Mouse (Mus musculus) layer of hippocampus, postnatal 10 days (tissue): ENCODE measurements at regions not wholly inside any gene's neighbourhood (a gene's known extent, or its start where the extent isn't known, plus 50 kb on each side); places are given as distances from the start of the nearest gene placed in this dataset.
"Not testable (repeated sequence)": the region's sequence is repeated elsewhere in the genome, so short reads cannot be mapped to it uniquely, and the experiment has no call there.

Experiments
- DNase-seq, 2 experiments: peaks; one replicate each; pipeline ENCODE4 v3.0.0; 2021; ENCODE audit warnings: low spot score in 2 of 2

DNA sequence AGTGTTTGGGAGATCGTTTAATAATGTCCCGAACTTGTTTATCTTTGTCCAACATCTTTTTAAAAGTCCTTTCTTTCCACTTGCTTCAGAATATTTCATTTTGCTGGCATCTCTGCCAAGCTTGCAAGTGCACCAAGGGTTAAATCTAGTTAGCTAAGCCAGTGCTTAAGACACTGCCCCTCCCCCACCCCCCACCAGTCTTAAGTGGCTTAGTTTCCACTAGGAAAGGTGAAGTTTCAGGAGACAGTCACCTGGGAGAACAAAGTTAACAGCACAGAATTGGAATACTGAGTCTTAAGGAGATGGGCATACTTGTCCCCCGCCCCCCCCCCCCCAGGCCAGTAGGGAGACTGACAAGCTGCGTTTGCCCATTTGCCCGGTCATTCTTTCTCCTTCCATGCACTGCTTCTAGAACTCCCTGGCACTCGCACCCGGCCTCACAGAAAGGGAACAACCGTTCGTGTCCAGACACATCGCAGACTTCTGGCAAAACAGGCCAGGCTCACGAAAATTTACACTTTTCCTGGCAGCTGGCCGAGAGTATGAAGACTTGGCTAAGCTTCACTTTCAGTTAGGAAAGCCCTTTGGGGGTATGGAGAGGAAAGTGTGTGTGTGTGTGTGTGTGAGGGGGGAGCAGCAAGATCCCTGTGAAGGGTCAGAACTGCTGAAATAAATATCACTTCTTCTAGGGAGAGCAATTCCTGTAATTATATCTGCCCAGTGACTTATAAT is 219.2 kb downstream of the Bcl11a start:
- no peak for DNase-seq

DNA sequence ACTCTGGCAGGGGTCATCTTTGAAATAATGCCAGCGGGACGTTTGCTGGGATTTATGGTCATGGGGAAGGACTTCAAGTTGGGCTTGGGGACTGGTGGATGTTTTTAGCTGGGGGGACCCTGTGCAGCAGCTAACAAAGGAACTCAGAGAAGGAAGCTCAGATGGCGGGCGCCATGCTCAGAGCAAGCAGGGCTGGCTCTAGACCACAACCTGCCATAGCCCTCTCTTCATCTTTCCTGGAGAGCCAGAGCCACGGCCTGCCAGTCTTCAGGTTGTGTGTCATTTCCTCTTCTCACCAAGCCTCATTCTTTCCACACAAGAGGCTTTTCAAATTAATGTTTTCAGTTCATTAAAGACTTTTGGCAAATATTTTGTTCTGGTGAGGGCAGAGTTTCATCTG is 219.9 kb downstream of the Bcl11a start:
- no peak for DNase-seq

DNA sequence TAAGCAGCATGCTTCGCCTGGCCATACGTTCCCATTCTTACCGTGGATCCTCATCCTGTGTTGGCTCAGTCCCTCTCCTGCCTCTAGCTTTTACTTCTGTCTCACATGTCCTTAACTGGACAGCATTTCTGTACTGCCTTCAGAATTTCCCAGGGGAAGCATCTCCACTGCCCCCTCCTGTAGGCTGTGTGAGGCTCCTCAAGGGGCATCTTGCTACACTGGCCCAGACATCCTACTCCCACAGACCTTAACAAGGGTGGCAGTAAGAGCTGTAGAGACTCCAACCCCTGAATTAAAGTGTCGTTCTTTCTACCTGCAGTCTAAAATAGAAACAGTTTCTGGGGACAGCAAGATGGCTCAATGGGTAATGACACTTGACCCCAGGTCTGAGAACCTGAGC is 222.5 kb downstream of the Bcl11a start:
- DNase-seq: no peak

DNA sequence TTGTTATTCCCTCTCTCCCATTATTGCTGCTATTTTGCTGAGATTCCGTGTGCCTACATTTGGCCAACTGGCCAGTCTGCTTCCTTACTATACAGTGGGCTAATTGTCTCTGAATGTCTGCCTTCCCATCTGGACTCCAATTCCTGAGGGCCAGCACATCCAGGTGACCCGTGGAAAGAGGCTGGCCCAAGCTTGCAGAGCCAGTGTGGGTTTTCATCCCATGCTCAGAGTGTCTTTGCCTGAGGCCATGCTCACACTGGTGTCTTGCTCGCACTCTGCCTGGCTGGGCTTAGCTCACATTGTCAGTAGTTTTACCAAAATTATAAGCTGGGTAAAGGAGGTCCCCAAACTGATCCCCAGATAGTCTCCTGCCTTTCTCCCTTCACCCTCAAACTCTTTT is 223.3 kb downstream of the Bcl11a start:
- DNase-seq: no peak

DNA sequence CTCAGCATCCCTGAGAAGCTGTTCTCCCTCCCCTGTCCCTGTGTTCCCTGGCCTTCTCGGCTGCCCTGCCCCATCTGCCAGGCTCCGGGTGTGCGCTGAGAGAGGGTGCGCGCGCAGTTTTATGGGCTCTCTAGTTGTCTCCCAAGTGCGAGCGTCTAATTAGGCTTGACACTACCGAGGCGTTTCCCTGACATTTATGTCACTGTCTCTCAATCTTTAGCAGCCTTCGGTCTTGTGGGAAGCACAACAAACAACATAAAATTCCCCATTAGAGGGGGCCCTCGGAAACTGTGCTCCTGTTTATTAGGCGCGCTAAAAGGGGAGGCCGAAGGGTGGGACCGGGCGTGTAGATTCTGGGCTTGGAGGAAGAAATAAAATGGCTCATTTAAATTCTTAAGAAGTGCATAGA is 227.3 kb downstream of the Bcl11a start:
- DNase-seq: peak; percentile 35 to 49

DNA sequence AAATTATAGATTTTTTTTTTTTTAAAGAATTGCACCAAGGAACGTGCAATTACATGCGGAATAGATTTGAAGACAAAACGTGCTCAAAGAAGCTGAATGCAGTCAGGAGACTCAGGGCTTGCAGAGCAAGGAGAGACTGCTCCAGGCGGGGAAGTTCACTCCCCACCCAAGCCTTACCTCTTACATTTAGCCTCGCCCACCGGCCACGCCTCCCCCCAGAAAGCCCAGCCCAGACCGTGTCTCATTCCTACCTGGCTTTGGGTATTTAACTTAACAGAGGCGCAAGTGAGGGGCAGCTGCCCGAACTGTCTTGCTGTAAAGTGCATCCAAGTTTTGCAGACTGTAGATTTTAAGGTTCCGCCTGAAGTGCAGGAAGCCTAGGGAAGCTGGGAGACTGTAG is 227.8 kb downstream of the Bcl11a start:
- DNase-seq: no peak

DNA sequence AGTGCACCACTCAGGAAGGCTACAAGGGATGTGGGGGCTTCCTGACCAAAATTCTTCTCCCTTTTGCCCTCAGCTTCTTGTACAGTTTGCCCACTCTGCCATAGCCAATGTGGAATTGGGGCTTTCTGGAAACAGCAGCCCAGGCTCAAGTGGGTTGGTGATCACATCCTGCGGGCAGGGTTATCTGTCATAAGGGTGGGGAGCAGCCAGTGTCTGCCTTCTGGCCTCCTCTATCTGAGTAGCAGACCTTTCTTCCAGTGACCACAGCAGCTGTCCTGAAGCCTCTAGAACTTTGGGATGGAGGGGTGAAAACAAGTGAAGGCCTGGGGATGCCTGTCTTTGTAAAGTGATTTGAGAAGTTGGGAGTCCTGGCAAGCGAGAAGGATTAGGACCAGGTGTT is 228.2 kb downstream of the Bcl11a start:
- DNase-seq: no peak

DNA sequence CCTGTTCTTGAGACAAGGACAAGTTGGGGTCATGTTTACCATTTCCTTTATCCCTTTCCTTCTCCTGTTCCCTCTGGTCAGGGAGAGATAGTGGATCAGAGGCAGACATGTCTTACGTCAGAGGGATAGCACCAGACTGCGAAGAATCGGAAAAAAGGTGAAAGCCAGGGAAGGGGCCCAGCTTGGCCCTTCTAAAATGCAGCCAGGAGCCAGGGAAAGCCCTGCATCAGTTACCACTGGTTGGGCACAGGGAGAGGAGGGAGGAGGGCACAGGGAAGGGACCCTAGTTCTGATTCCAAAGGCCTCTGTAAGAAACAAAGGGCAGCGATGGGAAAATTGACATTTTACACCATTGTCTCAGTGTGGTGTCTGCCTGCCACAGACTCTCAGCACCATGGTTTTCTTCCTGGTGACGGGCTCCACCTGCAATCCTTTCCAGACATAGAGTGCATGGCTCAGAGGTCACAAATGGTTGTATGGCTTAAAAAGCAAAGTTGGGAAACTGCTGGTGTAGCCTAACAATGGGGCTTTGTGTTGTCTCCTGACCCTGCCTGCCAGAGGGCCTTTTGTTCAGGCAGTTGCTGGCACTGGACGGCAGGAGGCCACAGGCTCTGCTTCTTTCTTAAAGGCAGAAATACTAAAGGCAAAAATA is 229.9 kb downstream of the Bcl11a start:
- DNase-seq: no peak

DNA sequence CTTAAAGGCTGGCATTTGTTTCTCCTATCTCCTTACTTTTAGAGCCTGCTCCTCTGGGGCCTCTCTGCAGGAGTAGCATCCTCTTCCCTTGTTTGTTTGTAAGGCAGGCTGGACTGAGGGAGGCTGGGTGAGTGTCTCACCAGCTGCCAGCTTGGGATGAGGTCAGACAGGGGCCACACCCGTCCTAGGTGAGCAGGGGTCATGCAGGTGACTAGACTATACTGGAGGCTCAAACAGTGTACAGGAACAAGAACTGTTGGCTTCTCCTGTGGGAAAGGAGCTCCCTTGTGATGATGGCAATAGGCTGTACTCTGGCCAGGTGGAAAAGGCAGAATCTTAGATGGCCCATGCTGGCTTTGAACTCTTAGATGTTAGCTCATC is 230.4 kb downstream of the Bcl11a start:
- no peak for DNase-seq

DNA sequence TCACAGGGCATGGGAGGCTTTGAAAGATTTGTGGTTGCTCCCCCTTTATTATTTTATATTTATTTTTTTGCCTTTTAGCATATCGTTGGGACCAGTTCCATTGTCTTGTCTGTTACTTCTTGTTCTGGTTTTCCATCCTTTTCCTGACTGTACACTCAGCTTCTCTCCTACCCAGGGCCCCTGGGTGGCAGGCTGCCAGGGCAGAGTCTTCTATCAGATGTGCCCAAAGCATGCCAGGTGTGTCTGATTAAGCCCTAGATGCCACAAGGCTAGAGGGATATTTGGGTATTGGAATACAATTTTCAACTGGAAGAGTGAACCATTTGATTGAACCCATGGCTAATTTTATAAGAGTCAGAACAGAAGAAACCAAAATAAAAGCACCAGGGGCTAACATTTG is 236.2 kb downstream of the Bcl11a start:
- no peak for DNase-seq

DNA sequence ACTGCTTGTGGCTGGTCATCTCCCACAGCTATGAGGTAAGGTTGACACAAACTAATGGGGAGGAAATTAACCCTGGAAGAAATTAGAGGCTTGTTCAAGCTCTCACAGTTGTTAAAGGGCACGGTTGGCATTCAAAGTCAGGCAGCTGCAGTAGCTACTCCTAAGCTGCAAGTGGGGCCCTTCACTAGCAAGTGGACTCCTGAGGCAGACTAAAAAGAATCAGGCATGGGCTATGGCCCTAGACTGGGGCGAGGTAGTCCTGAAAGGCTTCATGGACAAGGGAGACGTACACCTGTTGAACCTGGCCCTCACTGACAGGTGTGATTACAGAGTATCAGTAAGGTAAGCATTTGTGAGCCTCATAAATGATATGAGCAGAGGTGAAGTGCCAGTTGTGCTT is 237.7 kb downstream of the Bcl11a start:
- DNase-seq: no peak

DNA sequence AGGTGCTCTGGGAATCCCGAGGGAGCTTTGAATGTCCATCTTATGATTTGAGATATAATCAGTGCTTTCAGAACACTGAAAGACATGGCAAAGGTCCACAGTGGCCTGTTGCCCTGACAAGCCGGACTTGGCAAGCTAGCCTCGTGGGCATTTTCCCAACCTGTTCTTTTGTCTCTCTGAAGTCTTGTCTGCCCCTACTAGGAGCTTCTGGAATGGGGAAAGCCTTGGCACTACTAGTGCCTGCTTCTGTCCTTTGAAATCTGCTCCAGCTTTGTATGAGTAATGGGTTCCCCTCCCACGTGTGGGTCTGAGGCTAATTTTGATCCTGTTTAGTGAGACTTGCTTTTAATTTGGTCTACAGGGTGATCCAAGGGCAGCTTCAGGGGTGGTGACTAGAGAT is 238.3 kb downstream of the Bcl11a start:
- peak; percentile 47 to 65 for DNase-seq

DNA sequence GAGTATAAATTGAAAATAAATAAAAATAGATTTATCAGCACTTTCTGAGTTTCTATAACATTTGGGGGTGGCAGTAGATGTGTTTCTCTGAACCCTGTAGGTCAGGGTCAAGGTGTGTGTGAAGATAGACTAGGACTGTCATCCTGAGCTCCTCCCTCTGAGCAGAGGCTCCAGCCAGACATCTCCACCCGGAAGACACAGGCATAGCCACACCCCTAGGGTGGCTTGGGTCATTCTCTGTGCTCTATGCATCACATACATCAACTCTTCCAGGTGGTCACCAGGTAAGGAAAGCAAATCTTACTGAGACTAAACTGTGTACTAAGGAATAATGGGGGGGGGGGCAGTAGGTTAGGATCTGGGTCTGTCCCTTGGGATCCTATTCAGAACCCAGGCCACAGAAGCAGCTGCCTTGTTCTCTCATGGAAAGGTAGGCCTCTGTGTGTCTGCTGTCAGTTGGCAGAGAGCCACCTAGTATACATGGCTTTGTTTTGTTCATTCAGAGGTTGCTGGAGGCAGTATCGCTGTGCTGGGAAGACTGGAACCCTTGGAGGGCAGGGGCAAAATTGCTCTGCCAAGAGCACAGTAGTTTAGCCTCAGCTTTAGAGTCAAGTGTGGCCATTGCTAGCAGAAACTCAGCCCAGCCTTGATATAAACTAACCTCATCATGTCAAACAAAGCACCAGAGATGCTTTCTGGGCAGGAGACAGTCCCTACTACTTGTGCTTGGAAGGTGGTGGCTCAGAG is 240.3 kb downstream of the Bcl11a start:
- no peak for DNase-seq

DNA sequence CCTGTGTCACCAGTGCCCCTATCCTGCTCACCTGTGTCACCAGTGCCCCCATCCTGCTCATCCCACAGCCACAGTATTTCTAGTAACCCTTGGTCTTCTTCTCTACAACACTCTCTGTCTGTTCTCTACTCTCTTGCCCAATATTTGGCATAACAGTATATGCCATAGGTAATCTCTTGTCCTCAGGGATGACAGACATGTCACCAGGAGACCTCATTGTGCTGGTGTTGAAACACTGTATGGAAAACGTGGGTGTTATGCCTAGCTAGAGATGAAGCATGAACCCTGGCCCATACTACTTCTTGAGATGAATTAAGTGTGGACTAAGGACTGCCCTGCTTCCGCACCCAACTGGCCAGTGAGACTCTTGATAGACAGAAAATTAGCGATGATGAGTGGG is 241.4 kb downstream of the Bcl11a start:
- no peak for DNase-seq

DNA sequence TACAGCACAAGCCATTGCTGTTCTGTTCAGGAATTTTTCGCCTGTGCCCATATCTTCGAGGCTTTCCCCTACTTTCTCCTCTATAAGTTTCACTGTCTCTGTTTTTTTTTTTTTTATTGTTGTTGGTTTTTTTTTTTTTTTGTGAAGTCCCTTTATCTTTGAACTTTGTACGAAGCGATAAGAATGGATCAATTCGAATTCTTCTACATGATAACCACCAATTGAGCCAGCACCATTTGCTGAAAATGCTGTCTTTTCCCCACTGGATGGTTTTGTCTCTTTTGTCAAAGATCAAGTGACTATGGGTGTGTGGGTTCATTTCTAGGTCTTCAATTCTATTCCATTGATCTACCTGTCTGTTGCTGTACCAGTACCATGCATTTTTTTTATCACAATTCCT is 244.6 kb downstream of the Bcl11a start:
- DNase-seq: not testable (repeated sequence)

DNA sequence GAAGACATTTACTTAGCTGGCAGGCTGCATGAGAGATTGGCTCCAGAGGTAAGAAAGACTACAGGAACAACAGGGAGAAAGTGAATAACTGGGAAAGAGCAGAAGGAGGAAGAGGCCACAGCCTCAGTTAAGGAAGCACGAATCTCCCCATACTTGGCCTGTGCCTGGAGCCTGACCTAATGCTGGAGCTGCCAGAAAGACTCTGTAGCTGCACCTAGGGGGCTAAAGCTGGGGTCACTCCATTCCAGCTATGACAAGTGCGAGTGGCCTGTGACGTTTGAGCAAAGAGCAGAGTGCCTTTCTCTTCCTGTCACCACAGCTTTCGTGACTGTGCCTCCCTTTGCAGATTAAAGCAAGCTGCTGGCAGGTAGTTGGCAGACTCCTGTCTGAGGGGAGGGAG is 250.6 kb downstream of the Bcl11a start:
- DNase-seq: no peak

DNA sequence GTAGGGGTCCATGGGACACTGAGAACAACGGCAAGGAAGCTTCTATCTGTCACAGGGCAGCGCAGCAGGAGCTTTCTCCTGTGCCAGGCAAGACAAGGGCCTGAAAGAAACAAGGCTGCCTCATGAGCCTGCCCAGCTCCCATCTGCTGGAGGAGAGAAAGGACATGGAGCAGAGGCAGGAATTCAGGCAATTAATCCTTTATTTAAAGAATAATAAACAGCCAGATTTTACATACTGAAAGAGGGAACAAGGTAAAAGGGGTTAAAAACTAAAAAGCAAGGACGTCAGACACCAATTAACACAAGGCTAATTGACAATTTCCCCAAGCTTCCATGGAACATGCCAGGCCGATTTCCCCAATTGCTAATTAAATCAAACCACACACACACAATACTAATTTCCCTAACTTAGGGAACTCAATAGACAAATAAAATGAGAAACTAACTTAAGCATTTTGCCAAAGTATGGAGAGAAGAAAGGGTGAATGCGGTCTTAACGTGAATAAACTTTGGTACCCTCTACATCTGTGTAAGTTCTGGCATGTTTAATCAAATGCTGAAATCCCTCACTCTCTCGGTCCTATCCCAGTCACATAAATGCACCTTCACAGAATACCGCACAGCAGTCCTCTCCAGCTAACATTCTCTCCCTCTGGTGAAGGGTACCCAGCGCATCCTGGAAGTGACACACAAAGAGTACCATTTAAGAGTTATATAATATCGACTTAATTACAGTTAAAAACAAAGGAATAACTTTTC is 252.7 kb downstream of the Bcl11a start:
- no peak for DNase-seq

DNA sequence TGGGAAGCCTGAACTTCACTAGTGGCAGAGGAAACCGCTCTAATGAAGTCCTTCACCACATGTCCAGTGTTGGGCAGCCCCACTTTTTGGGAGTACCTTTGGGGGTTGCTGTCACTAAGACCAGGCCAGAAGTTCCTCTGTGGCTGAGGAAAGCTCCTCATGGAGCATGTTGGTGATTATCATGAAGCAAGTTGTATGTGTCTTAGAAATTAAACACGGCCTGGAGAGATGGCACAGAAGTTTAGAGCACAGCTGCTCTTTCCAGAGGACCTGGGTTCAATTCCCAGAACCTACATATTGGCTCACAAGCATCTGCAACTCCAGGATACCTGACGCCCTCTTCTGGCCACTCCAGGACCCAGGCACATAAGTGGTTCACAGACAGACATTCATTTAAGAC is 254.4 kb downstream of the Bcl11a start:
- no peak for DNase-seq

DNA sequence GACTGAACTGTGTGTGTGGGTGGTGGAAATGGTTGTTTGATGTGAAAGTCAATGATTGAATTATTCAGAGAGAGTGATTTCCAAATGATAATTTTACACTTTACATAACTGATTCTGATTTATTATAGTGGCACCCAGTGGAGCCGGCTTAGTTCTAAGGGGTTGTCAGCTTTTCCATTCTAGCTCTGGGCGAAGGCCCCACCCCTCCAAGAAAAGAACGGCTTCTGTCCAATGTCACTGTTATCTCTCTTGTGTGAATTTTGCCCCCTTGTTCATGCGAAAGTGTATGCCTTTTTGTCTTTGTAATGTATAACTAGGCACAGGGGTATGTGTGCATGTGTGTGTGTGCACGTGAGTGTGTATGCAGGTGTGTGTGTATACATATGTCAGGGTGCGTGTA is 255.3 kb downstream of the Bcl11a start:
- DNase-seq: peak; percentile 1 to 6

DNA sequence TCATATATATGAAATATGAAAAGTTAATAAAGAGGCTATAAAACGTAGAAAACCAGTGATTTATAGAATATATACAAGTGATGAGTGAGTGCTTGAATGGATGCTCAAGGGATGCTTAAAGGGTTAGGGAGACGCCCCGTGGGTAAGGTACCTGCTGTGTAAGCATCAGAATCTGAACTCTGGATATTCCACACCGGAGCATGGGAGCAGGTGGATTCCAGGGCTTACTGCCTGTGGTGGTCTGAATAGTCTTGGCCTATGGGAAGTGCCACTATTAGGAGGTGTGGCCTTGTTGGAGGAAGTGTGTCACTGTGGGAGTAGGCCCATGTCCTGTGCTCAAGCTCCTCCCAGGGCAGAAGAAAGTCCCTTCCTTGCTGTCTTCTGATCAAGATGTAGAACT is 257.4 kb downstream of the Bcl11a start:
- no peak for DNase-seq

DNA sequence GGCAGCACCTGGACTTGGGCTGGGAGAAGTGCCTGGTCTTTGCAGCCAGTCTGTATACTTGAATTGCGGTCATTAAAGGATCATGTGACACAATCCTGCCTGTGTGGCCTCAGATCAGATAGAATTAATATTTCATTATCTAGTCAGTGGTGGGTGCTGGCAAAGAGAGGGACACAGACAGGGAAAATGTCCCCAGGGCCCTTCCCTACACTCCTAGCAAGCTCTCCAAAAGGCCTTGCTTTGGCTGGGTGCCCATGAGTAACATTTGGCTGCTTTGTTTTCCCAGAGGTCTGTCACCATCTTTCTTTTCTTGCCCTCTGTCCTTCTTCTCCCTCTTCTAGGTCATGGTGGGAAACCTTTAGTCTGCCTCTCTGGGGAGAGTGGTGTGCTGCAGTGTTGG is 260.3 kb downstream of the Bcl11a start:
- no peak for DNase-seq

DNA sequence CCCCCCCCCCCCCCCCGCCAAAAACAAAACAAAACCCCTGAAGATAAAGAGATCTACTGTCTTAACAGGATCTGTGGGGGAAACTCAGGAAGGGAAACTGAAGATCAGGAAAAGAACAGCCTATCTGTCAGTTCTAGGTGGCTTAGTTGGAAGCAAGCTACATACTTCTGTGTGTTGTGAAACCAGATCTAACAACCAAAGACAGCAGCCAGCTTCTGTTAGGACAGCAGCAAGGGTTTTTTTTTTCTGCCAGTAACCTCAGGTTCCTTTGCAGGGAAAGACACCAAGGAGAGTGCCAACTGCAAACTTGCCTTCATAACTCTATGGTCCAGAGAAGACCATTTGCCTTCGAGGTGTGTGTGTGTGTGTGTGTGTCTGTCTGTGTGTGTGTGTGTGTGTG is 261.2 kb downstream of the Bcl11a start:
- DNase-seq: no peak
